Mouse (Mus musculus): Measurements from ENCODE around the gene B4galt7.
A peak's percentile ranks its signal among the peaks of the same experiment; 100 is the strongest.
"Not testable (repeated sequence)": the region's sequence is repeated elsewhere in the genome, so short reads cannot be mapped to it uniquely, and the experiment has no call there.

The B4galt7 gene

DNA sequence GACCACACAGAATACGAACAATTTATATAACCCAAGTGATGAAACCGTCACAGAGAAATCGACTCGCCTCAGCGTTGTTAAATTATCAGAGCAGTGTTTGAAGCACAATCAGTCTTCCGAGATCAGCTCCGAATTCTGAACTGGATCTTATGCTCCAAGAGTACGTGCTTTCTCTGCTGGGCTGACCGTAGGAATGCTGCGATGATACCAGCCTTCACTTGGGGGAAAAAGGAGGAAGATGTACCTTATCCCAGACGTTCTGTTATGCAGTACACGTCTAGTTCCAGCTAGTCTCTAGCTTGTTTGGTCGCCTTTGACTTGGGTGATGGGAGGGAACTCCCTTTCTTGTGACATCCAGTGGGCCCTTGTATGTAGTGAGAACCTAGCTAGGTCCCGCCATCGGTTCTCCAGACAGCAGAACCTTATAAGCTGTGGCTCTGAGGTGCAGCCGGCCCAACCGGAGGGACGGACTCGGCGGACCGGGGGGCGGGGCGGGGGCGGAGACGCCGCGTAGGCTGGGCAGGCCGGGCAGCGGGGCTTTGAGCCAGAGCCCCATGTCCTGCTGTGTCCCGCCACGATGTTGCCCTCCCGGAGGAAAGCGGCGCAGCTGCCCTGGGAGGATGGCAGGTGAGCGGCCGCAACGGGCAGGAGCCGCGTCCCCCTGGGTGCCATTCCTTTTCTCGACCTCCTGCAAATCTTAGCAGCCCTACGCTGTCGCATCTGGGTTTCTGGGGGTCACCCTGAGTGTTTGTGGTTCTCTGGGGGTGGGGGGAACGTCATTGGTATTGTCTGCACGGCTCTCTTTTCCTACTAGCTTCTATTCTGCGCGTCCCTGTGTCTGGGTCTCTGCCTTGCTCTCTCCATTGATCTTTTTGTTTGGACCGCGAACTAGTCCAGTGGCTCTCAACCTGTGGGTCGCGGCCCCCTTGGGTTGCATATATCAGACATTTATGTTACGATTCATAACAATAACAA lies at the start of gene B4galt7:
TSS of gene B4galt7 (plus strand) at position 331 of the 975 bp plus-strand sequence.
- DNase-seq (ENCODE audit: low spot score), result peak; percentile 80

DNA sequence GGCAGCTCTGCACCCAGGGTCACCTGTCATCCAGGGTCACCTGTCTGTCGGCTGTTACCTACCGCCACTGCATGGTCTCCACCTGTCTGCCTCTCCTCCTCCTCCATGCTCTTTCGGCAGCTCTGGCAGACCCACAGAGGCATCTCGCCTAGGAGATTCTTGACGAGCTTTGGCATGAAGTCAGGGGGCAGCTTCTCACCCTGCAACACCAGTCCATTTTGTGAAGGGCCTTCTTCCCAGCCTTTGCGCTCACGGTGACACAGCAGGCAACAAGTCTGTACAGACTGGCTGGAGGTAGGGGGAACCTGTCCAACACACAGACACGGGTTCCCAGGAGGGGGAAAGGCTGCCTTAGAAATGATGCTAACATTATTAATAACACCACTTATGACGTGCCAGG lies 43.8 kb upstream of the B4galt7 start:
- no peak for DNase-seq (ENCODE audit: low spot score)

DNA sequence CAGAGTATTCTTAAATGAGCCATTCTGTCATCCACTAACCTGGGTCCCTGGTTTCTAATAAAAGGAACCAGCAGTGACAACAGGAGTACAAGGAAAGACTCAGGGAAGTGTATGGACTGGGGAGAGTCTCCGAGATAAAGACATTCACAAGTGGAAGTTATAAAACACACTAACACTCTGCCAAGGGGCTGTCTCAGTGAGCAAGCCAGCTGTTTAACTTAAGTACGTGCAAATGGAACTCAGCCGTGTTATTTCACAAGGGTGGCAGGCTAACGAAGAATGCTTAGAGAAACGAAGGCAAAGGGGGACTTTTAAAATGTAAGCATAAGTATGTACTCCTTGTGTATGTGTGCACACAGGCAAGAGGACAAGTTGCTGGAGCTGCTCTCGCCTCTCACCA lies 42.2 kb upstream of the B4galt7 start:
- no peak for DNase-seq (ENCODE audit: low spot score)

DNA sequence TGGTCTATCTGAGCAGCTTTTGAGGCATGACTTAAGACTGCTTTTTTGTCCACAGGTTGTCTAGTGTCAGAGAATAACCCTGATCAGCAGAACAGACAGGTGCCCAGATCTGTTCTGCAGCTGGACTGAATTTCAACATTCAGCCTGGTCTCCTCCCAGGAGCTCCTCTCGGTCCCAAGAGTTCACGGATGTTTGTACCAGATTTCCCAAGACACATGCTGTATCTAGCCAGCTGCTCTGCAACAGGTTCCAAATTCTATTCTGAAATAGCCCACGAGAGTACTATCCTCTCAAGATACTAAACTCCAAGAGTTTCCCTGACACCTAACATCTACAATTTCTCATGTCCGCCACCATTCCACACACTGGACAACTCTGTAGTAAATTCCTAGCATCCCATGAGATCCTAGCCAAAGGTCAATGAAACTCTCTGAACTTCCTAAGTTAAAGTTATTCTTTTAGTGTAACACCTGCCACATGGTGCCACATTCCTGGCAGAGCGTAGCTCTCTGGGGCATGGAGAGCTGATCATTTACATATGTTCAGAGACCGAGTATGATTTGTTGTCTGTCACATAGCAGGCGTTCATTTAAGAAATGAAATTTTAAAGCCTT lies 36.3 kb upstream of the B4galt7 start:
- no peak for DNase-seq (ENCODE audit: low spot score)

DNA sequence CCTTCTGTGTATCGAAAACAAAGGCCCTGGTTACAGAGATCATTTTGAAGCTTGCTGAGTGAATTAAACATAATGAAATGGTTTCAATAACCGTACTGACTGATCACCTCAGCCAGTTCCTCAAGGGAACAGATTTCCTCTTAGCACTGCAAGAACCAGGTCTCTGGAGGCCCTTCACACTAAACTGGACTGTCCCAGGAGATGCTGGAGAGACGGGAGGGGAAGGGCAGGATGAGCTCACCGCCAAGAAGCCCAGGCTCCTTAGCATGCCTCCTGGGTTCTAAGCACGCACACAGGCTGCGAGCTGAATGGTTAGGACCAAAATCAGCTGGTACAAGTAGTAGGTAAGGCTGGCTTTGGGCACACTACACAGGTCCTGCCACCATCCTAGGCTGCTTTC lies 32.7 kb upstream of the B4galt7 start:
- DNase-seq (ENCODE audit: low spot score), result no peak

DNA sequence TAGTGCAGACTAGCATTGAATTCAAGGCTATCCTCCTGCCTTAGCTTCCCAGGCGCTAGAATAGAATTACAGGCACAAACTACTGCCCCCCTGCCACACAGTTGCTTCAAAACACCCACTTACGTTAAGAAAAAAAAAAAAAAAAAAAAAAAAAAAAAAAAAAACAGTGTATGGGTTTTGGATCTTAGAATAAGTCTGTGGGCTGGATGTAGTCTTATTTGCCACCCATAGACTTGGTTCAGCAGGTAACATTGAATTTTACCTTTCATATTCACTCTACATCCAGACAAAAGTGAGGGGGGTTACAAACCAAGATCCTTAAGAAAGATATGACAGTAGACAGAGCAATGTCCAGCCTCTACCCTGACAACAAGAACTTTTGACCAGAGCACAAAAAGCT lies 31.7 kb upstream of the B4galt7 start:
- DNase-seq (ENCODE audit: low spot score), result no peak

DNA sequence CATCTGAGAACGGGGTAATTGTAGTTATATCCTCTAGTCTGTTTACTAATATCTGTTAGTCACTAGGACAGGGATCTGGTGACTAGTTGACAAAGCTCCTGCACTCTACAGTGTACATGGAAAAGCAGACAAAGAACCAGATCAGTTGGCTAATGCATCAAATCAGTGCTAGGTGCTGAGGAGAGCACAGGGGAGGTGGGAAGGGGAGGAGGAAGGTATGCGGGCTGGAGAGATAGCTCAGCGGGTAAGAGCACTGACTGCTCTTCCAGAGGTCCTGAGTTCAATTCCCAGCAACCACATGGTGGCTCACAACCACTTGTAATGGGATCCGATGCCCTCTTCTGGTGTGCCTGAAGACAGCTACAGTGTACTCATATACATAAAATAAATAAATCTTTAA lies 31.2 kb upstream of the B4galt7 start:
- DNase-seq (ENCODE audit: low spot score), result not testable (repeated sequence)

DNA sequence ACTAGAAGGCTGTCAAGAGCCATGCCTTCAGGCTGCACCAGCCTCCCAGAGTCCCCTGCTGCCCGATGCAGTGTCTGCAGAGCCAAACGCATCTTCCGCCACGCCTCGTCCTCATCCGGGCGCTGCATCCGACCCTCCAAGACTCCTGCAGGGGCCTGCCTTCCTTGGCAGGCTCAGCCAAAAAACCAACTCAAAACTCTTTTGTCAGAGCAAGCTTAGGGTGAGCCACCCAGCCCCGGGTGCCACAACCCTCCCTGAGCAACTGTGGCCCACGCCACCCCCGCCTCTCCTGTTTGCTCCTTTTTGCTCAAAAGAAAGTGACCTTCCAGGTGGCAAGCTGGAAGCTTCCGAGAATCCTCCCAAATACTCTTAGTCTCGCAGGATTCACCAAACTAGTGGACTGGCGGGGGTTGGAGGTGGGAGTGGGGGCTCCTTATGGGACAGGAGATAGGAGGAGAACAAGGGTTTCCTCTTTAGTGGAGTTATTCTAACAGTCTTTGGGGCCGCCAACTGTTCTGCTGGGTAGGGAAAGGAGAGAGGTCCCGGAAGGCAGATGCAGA lies 29.9 kb upstream of the B4galt7 start:
- peak; percentile 53 for DNase-seq (ENCODE audit: low spot score)

DNA sequence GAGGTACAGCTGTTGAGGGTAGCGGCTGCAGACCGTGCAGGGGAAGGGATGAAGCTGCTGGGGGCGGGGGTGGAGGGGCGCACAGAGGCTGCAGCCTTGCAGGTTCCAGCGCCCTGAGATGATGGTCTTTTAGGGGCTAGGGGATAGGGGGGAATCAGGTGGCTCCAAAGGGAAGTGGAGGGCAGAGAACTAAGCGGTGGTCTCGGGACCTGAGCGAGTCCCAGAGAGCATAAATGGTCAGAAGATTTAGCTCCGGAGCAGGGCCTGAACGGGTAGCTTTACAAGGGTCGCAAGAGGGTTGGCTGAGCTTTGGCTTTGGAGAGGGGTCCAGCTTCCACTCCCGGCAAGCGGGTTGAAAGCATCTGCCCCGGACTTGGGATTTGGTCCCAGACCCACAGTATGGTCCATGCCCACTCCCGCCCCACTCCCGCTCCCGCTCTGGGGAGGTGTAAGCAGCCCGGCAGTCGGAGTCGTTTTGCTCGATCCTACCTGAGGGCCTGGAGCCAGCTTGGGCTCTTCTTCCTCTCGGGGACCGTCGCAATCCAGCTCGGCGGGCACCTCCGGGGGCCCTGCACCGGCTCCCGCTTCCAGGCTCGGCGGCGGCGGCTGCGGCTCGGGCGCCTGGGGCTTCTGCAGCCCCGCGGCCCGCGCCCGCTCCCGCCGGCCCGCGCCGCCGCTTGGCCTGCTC lies 29.3 kb upstream of the B4galt7 start:
- peak; percentile 21 for DNase-seq (ENCODE audit: low spot score)

DNA sequence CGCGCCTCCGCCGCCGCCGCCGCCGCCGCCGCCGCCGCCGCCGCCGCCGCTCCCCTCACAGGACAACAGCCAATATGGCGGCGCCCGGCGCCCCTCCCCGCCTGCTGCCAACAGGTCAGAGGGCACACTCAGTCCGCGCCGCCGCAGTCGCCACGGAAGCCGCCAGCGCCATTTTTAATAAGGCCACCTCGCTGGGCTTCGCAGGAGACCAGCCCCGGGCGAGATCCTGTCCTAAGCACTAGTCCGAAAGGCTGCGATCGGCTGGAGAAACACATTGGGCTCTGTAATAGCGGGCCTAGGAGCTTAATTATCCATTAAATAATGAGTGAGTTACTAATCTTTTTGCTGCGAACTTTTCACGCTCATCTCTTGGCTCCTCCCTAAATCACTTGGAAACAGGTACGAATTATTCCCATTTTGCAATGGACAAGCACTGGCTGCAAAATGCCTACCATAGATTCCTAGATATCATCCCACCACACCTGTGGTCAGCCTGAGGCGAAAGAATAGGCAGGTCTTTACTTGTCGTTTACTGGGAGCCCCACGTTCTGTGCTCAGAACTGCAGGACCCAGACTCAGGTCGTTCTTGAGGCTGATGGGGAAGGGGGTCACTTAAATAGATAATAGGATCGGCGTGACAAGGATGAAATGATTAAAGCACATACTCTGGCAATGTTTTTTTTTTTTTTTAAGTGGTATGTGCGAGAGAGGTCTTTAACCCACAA lies 28.5 kb upstream of the B4galt7 start, which contains the start of gene Fam193b:
TSS of gene Fam193b (minus strand) at position 94 of the 725 bp plus-strand sequence.
- DNase-seq (ENCODE audit: low spot score), result peak; percentile 96

DNA sequence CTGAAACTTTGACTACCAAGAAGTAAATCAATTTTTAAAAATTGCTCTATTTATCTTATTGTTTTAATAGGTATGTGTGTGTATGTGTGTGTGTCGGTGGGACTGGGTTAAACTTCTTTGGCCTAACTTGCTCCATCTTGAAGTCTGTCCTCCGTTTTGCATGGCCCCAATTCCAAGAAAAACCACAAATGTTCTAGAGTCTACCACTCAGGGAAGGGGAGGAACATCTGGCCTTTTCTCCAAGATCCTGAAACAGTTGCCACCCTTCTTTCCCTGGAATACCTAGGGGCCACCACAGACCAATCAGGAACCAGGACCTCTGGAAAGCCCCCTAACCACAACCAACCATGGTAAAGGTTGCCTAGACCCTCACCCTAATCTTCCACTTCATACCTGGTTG lies 27.7 kb upstream of the B4galt7 start:
- DNase-seq (ENCODE audit: low spot score), result no peak

DNA sequence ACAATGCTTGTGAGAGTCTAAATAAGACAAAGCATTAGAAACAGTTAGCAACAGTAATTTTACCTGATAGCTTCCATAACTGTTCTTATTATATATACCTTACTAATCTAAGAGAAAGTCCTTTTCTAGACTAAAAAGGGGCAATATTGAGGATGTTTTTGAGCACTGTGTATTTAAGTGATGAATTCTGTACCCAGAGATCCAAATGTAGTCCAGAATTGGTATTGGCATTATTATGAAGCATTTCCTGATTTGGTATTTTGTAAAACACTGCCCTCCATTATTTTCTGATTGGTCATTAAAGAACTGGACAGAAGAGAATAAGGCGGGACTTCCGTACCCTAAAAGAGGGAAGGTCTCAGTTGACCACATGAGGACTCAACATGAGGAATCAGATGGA lies 26.3 kb upstream of the B4galt7 start, which contains the start of gene Tmed9:
TSS of gene Tmed9 (plus strand) at position 301 of the 400 bp plus-strand sequence.
- no peak for DNase-seq (ENCODE audit: low spot score)

DNA sequence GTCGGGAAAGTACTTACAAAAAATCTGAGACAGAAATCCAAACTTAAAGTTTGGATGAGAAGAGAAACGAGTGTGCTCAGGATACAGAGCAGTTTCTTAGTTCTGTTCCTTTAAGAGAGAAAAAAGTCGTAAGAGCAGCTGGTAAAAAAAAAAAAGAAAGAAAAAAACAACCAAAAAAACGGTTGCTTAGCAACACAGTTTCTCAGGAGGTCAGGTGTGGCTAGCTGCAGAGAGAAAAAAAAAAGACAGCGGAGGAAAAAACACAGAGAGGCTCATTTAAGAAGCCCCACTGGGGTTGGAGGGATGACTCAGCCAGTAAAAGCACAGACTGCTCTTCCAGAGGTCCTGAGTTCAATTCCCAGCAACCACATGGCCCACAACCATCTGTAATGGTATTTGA lies 25.4 kb upstream of the B4galt7 start:
- no peak for DNase-seq (ENCODE audit: low spot score)

DNA sequence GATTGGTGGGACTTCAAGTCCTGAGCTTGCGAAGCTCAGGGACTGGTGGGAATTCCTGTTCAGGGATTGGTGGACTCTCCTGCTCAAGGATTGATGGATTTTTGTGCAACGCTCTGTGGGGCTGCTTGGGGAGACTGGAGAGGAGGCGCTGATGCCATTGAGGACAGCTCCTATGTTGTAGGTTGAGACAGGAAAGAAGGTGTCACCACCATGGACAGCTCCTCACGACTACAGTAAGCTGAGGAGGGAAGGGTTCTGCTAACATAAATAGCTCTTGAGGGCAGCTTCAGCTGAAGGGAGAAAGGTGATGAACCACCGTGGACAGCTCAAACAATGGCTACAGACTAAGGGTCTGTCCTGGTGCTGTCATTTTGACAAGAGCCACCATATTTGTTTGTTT lies 23.8 kb upstream of the B4galt7 start:
- peak; percentile 15 for DNase-seq (ENCODE audit: low spot score)

DNA sequence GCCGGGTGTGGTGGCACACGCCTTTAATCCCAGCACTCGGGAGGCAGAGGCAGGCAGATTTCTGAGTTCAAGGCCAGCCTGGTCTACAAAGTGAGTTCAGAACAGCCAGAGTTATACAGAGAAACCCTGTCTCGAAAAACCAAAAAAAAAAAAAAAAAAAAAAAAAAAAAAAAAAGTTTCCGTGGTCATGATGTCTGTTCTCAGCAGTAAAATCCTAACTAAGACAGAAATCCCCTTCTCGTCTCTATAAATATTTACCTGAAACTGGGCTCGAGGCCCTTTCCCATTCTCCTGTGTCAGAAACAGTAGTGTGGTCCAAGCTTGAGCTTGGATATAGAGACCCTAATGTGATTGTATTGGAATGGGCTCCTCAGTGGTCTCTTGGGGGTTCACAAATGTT lies 22.8 kb upstream of the B4galt7 start:
- DNase-seq (ENCODE audit: low spot score), result not testable (repeated sequence)

DNA sequence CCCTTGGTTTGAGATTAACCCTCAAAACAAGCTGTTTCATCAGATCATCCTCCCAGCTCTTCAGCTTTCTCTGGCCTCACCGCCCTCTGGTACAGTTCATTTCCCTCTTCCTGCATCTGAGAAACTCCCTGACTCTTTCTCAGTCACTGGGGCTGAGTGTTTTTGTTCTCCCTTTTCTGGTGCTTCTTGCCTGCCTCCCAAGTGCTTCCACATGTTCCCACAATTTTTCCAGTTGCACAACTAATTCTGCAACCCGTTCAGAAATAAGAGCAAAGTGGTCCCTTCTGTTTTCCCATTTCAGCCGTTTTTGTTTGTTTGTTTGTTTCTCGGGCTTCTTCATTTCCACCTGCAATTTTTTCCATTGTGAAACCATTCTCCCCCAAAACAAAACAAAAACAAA lies 21.6 kb upstream of the B4galt7 start:
- DNase-seq (ENCODE audit: low spot score), result no peak

DNA sequence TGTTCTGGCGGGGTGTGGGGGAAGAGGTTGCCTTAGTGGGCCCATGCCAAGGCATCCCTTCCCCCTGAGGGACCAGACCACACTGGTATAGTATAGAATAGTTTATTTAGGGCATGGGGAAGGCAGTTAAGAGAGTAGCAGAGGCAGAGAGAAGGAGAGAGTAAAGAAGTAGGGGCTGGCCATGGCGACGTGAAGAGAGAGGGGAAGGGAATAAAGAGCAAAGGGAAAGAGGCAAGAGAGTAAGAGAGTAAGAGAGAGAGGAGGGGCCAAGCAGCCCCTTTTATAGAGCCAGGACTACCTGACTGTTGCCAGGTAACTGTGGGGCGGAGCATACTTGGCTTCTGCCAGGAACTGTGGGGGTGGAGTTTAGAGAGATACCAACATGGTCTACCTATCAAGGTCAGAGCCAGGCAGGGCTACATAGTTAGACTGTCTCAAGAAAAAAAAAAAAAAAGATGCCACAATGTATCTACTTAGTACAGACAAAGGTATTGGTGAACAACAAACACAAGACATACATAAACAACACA lies 7.7 kb upstream of the B4galt7 start:
- DNase-seq (ENCODE audit: low spot score), result no peak

DNA sequence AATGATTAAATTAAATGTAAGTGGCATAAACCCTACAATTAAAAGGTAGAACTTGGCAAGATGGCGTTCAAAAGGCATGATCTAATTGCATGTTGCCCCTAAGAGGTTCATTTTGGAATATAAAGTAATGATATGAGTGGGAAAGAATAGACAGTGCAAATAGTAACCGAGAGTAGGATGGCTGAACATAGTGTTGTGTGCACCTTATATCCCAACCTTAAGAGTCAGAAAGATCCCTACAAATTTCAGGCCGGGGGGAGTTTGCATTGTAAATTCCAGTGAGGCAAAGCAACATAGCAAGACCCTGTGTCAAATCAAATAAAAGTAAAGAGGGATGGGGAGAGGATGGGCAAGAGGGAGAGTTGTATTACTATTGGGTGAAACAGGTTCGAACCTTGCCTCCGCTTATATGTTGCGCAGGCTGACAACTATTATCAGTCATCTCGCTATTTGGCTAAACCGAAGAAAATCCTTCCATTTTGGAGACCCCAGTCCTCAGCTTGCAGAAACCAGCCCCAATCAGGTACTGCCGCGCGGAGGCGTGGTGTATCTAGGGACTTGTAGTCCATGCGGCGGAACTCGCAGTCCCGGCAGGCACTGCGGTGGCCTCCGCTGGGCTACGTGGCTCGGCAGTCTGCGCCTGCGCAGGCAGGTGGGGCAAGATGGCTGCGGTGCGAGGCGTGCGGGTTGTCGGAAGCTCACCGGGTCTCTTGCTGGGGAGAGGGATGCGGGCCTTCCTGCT lies 7.0 kb upstream of the B4galt7 start:
- peak; percentile 99 for DNase-seq (ENCODE audit: low spot score)

DNA sequence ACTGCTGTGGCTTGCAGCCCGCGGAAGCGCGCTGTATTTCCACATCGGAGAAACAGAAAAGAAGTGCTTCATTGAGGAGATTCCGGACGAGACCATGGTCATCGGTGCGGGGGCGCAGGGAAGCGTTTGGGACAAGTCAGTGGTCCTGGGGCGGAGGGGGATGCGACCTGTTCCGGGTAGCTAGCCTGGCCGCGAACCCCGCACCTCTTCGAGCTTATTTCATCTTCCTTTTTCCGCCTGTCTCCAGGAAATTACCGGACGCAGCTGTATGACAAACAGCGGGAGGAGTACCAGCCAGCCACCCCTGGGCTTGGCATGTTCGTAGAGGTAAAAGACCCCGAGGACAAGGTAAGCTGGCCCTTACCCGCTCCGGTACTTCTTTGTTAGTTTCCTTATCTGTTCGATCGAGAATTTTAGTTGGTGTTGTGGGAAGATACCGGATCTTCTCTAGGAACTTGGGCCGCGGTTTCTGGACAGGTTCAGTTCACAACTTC lies 6.4 kb upstream of the B4galt7 start:
- no peak for DNase-seq (ENCODE audit: low spot score)

DNA sequence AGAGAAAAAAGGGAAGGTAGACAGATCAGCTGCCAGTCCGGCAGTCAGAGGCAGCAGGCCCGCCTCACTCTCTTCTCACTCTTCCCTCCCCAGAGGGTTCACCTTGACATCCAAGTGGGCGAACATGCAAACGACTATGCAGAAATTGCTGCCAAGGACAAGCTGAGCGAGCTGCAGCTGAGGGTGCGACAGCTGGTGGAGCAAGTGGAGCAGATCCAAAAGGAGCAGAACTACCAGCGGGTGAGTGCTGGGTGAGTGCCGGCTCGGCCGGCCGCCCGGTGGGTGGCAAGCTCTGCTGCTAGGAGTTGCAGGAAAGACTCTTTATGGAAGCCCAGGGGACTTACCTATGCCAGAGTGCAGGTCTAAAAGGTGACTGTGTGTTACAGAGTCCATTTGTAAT lies 4.3 kb upstream of the B4galt7 start:
- DNase-seq (ENCODE audit: low spot score), result no peak
